Mouse (Mus musculus): ENCODE results near the gene Adgrg3. TPM values are rescaled to one million over a fixed set of nuclear protein-coding genes. Genes with fewer than 3 reads are reported as not detected.

Adgrg3 gene
- polyA plus RNA-seq (2012; fragmentation: generic; extraction: Trizol) = 9.1 TPM

GRCm38 (mm10) chr8:95017451-95017850, at the start of gene Adgrg3:
Adgrg3 (plus strand) TSS chr8:95017692.
- TF ChIP-seq USF1 (IDR thresholded peaks at IDR 0.05; ENCODE audit: low read depth) (no peak), POLR2AphosphoS2 (IDR thresholded peaks at IDR 0.05; ENCODE audit: insufficient read length, low read depth) (no peak), CEBPB (IDR thresholded peaks at IDR 0.05; ENCODE audit: insufficient read depth, poor library complexity, severe bottlenecking) (no peak), SRF (IDR thresholded peaks at IDR 0.05; ENCODE audit: control insufficient read depth, insufficient read length, low read depth) (no peak), TCF3 (IDR thresholded peaks at IDR 0.05; ENCODE audit: insufficient read length, low read depth) (no peak), POLR2A (IDR thresholded peaks at IDR 0.05; ENCODE audit: insufficient read length, low read depth) (no peak), TCF12 (IDR thresholded peaks at IDR 0.05; ENCODE audit: insufficient read depth, poor library complexity, severe bottlenecking) (no peak), MYOG (IDR thresholded peaks at IDR 0.05; ENCODE audit: control insufficient read depth in 1 of 3, insufficient read depth in 1 of 3, insufficient read length in 2 of 3, low read depth in 2 of 3) (no peak), MYOD1 (IDR thresholded peaks at IDR 0.05; ENCODE audit: control insufficient read depth in 1 of 3, insufficient read length in 2 of 3, low read depth in 2 of 3) (no peak), REST (IDR thresholded peaks at IDR 0.05; ENCODE audit: insufficient read depth, insufficient read length) (no peak), MAX (IDR thresholded peaks at IDR 0.05; ENCODE audit: low read depth) (no peak), E2F4 (IDR thresholded peaks at IDR 0.05; ENCODE audit: insufficient read depth) (no peak)
- H3K4me2 ChIP-seq (ENCODE audit: low read depth) = no peak within 1 kb of the TSS
- no peak within 1 kb of the TSS for H3K4me3 ChIP-seq
- H3K27me3 ChIP-seq (ENCODE audit: control insufficient read depth, insufficient read depth, insufficient read length) = no peaks in the 10 kb centered on the region
- no peak within 1 kb of the TSS for H3ac ChIP-seq (ENCODE audit: control insufficient read depth, insufficient read length)
- no peaks in the 10 kb centered on the region for H3K36me3 ChIP-seq (ENCODE audit: control insufficient read depth, insufficient read depth)
- no peaks in the 10 kb centered on the region for H3K79me2 ChIP-seq (ENCODE audit: control insufficient read depth, insufficient read depth)

GRCm38 (mm10) chr8:94973270-94973669, 44.2 kb upstream of the Adgrg3 start:
- no peaks in the 10 kb centered on the region for H3K27me3 ChIP-seq (ENCODE audit: control insufficient read depth, insufficient read depth, insufficient read length)
- no peak overlapping the region for H3K4me3 ChIP-seq
- TF ChIP-seq REST (IDR thresholded peaks at IDR 0.05; ENCODE audit: insufficient read depth, insufficient read length) (no peak), CEBPB (IDR thresholded peaks at IDR 0.05; ENCODE audit: insufficient read depth, poor library complexity, severe bottlenecking) (no peak), POLR2AphosphoS2 (IDR thresholded peaks at IDR 0.05; ENCODE audit: insufficient read length, low read depth) (no peak)

GRCm38 (mm10) chr8:94973786-94974185, 43.7 kb upstream of the Adgrg3 start:
- no peak overlapping the region for H3ac ChIP-seq (ENCODE audit: control insufficient read depth, insufficient read length)
- TF ChIP-seq POLR2A (IDR thresholded peaks at IDR 0.05; ENCODE audit: insufficient read length, low read depth) = no peak
- no peak for TF ChIP-seq SRF (IDR thresholded peaks at IDR 0.05; ENCODE audit: control insufficient read depth, insufficient read length, low read depth)
- TF ChIP-seq REST (IDR thresholded peaks at IDR 0.05; ENCODE audit: insufficient read depth, insufficient read length) = no peak
- no peak for TF ChIP-seq MYOG (IDR thresholded peaks at IDR 0.05; ENCODE audit: control insufficient read depth in 1 of 3, insufficient read depth in 1 of 3, insufficient read length in 2 of 3, low read depth in 2 of 3)
- TF ChIP-seq TCF3 (IDR thresholded peaks at IDR 0.05; ENCODE audit: insufficient read length, low read depth) = no peak
- no peak for TF ChIP-seq MAX (IDR thresholded peaks at IDR 0.05; ENCODE audit: low read depth)
- TF ChIP-seq MYOD1 (IDR thresholded peaks at IDR 0.05; ENCODE audit: control insufficient read depth in 1 of 3, insufficient read length in 2 of 3, low read depth in 2 of 3) = no peak
- no peak for TF ChIP-seq USF1 (IDR thresholded peaks at IDR 0.05; ENCODE audit: low read depth)
- no peak for TF ChIP-seq E2F4 (IDR thresholded peaks at IDR 0.05; ENCODE audit: insufficient read depth)
- no peak for TF ChIP-seq POLR2AphosphoS2 (IDR thresholded peaks at IDR 0.05; ENCODE audit: insufficient read length, low read depth)
- TF ChIP-seq CEBPB (IDR thresholded peaks at IDR 0.05; ENCODE audit: insufficient read depth, poor library complexity, severe bottlenecking) = no peak
- no peak for TF ChIP-seq TCF12 (IDR thresholded peaks at IDR 0.05; ENCODE audit: insufficient read depth, poor library complexity, severe bottlenecking)
- no peaks in the 10 kb centered on the region for H3K79me2 ChIP-seq (ENCODE audit: control insufficient read depth, insufficient read depth)
- H3K36me3 ChIP-seq (ENCODE audit: control insufficient read depth, insufficient read depth) = no peaks in the 10 kb centered on the region
- H3K4me2 ChIP-seq (ENCODE audit: low read depth) = no peak overlapping the region
- no peak overlapping the region for H3K4me3 ChIP-seq
- H3K27me3 ChIP-seq (ENCODE audit: control insufficient read depth, insufficient read depth, insufficient read length) = no peaks in the 10 kb centered on the region

More at GRCm38 (mm10) chr8:94973270-94973669, 44.2 kb upstream of the Adgrg3 start:
- Histone ChIP-seq H3ac (ENCODE audit: control insufficient read depth, insufficient read length) (no peak overlapping the region), H3K4me2 (ENCODE audit: low read depth) (no peak overlapping the region), H3K36me3 (ENCODE audit: control insufficient read depth, insufficient read depth) (no peaks in the 10 kb centered on the region), H3K79me2 (ENCODE audit: control insufficient read depth, insufficient read depth) (no peaks in the 10 kb centered on the region)

- no peaks in the 10 kb centered on the region for H3K79me2 ChIP-seq (ENCODE audit: control insufficient read depth, insufficient read depth)
- no peak within 1 kb of the TSS for H3K4me2 ChIP-seq (ENCODE audit: low read depth)
- no peak within 1 kb of the TSS for H3K4me3 ChIP-seq
- no peaks in the 10 kb centered on the region for H3K36me3 ChIP-seq (ENCODE audit: control insufficient read depth, insufficient read depth)
- TF ChIP-seq POLR2A (IDR thresholded peaks at IDR 0.05; ENCODE audit: insufficient read length, low read depth) = no peak
- TF ChIP-seq CEBPB (IDR thresholded peaks at IDR 0.05; ENCODE audit: insufficient read depth, poor library complexity, severe bottlenecking) = no peak
- no peak for TF ChIP-seq TCF3 (IDR thresholded peaks at IDR 0.05; ENCODE audit: insufficient read length, low read depth)
- TF ChIP-seq SRF (IDR thresholded peaks at IDR 0.05; ENCODE audit: control insufficient read depth, insufficient read length, low read depth) = no peak
- TF ChIP-seq MAX (IDR thresholded peaks at IDR 0.05; ENCODE audit: low read depth) = no peak
- no peak for TF ChIP-seq USF1 (IDR thresholded peaks at IDR 0.05; ENCODE audit: low read depth)
- no peak for TF ChIP-seq MYOG (IDR thresholded peaks at IDR 0.05; ENCODE audit: control insufficient read depth in 1 of 3, insufficient read depth in 1 of 3, insufficient read length in 2 of 3, low read depth in 2 of 3)
- no peak for TF ChIP-seq REST (IDR thresholded peaks at IDR 0.05; ENCODE audit: insufficient read depth, insufficient read length)
- no peak for TF ChIP-seq MYOD1 (IDR thresholded peaks at IDR 0.05; ENCODE audit: control insufficient read depth in 1 of 3, insufficient read length in 2 of 3, low read depth in 2 of 3)
- no peak for TF ChIP-seq POLR2AphosphoS2 (IDR thresholded peaks at IDR 0.05; ENCODE audit: insufficient read length, low read depth)
- TF ChIP-seq TCF12 (IDR thresholded peaks at IDR 0.05; ENCODE audit: insufficient read depth, poor library complexity, severe bottlenecking) = no peak
- no peak for TF ChIP-seq E2F4 (IDR thresholded peaks at IDR 0.05; ENCODE audit: insufficient read depth)
- no peaks in the 10 kb centered on the region for H3K27me3 ChIP-seq (ENCODE audit: control insufficient read depth, insufficient read depth, insufficient read length)
- H3ac ChIP-seq (ENCODE audit: control insufficient read depth, insufficient read length) = no peak within 1 kb of the TSS
These were observed 42.9 kb upstream of the Adgrg3 start, which contains the start of gene Adgrg1 for GRCm38 (mm10) chr8:94974467-94975165. Adgrg1 (plus strand) TSS chr8:94974751.

Data from myocyte (in vitro differentiated cells).